Comparison of ENCODE assay signal across 22 mouse cellular contexts in genomic region chr12:7718556-7718955, GRCm38 (mm10).
DNase-seq lines count a peak whose midpoint lies in the region; ATAC-seq lines count a peak whose summit lies in the region.
"Had no signal": no experiment of that assay in that cellular context is flagged by ENCODE, and none has a peak within 500 bp of the region (broad histone marks: within the 10 kb centered on the region; RNA-seq: fewer than 3 reads in every experiment).

No protein-coding gene starts in this region.

- no peaks in the 10 kb centered on the region for H3K27me3 ChIP-seq in forebrain, embryonic 14.5 days (replicated peaks; ENCODE audit: control insufficient read depth, insufficient read depth, low read length)
- H3K27me3 ChIP-seq in forebrain, embryonic 13.5 days: no peaks in the 10 kb centered on the region
- no peaks in the 10 kb centered on the region for H3K27me3 ChIP-seq in neural tube, embryonic 13.5 days
- H3K27me3 ChIP-seq in neural tube, embryonic 15.5 days (replicated peaks): no peaks in the 10 kb centered on the region
- H3K27me3 ChIP-seq: stomach, embryonic 15.5 days had no signal

- no peak overlapping the region for H3K4me3 ChIP-seq in forebrain, embryonic 14.5 days (ENCODE audit: low read depth, low read length)
- H3K4me3 ChIP-seq in forebrain, embryonic 13.5 days: no peak overlapping the region
- H3K4me3 ChIP-seq in neural tube, embryonic 13.5 days: no peak overlapping the region
- no peak overlapping the region for H3K4me3 ChIP-seq in neural tube, embryonic 15.5 days (replicated peaks)
- H3K4me3 ChIP-seq: embryonic facial prominence, embryonic 10.5 days; heart, embryonic 10.5 days; left cerebral cortex, adult 2 months; limb, embryonic 10.5 days; stomach, embryonic 15.5 days had no signal

- no peak for ATAC-seq in forebrain, embryonic 14.5 days
- no peak for ATAC-seq in forebrain, embryonic 13.5 days
- peak; percentile 61; the same call in 1 of the 2 replicates for ATAC-seq in neural tube, embryonic 13.5 days (ENCODE audit: low read depth)
- ATAC-seq in neural tube, embryonic 15.5 days (ENCODE audit: low FRiP score): no peak
- no peak for ATAC-seq in inflammation-experienced regulatory T-cells, adult 6 months
- ATAC-seq: CD4-positive, CD25-positive, alpha-beta regulatory T cell, adult 4 months; intestine, postnatal 0 days; midbrain, embryonic 16.5 days had no signal

- H3K9me3 ChIP-seq in forebrain, embryonic 14.5 days (replicated peaks; ENCODE audit: control insufficient read depth, low read length): no peaks in the 10 kb centered on the region
- H3K9me3 ChIP-seq in forebrain, embryonic 13.5 days (replicated peaks): no peaks in the 10 kb centered on the region
- H3K9me3 ChIP-seq in neural tube, embryonic 13.5 days: no peaks in the 10 kb centered on the region
- no peaks in the 10 kb centered on the region for H3K9me3 ChIP-seq in neural tube, embryonic 15.5 days (replicated peaks)
- H3K9me3 ChIP-seq: embryonic facial prominence, embryonic 10.5 days; heart, embryonic 10.5 days; limb, embryonic 10.5 days; stomach, embryonic 15.5 days had no signal

- 89% methylated on average over 2 of the region's 2 CpGs for WGBS in forebrain, embryonic 14.5 days
- WGBS in forebrain, embryonic 13.5 days: 83% methylated on average over 2 of the region's 2 CpGs
- WGBS in neural tube, embryonic 13.5 days: 65% methylated on average over 2 of the region's 2 CpGs
- WGBS in neural tube, embryonic 15.5 days: 66% methylated on average over 2 of the region's 2 CpGs

- no peak overlapping the region for H3K9ac ChIP-seq in forebrain, embryonic 14.5 days (ENCODE audit: low read length)
- H3K9ac ChIP-seq in forebrain, embryonic 13.5 days: no peak overlapping the region
- no peak overlapping the region for H3K9ac ChIP-seq in neural tube, embryonic 13.5 days
- no peak overlapping the region for H3K9ac ChIP-seq in neural tube, embryonic 15.5 days (replicated peaks)
- H3K9ac ChIP-seq: stomach, embryonic 15.5 days had no signal

- H3K36me3 ChIP-seq in forebrain, embryonic 14.5 days (ENCODE audit: control insufficient read depth, insufficient read depth, low read length): no peaks in the 10 kb centered on the region
- no peaks in the 10 kb centered on the region for H3K36me3 ChIP-seq in forebrain, embryonic 13.5 days (ENCODE audit: poor library complexity, severe bottlenecking)
- H3K36me3 ChIP-seq in neural tube, embryonic 13.5 days: no peaks in the 10 kb centered on the region
- no peaks in the 10 kb centered on the region for H3K36me3 ChIP-seq in neural tube, embryonic 15.5 days
- H3K36me3 ChIP-seq: embryonic facial prominence, embryonic 10.5 days; heart, embryonic 10.5 days; limb, embryonic 10.5 days; stomach, embryonic 15.5 days had no signal

- H3K4me1 ChIP-seq in forebrain, embryonic 14.5 days (ENCODE audit: control insufficient read depth, insufficient read depth, low read length): no peaks in the 10 kb centered on the region
- H3K4me1 ChIP-seq in forebrain, embryonic 13.5 days: no peaks in the 10 kb centered on the region
- H3K4me1 ChIP-seq in neural tube, embryonic 13.5 days (replicated peaks): no peaks in the 10 kb centered on the region
- no peaks in the 10 kb centered on the region for H3K4me1 ChIP-seq in neural tube, embryonic 15.5 days
- H3K4me1 ChIP-seq: embryonic facial prominence, embryonic 10.5 days; heart, embryonic 10.5 days; limb, embryonic 10.5 days; stomach, embryonic 15.5 days had no signal

- peak; percentile 24 for DNase-seq in forebrain, embryonic 14.5 days (ENCODE audit: low spot score)
- peak; percentile 71 to 80 for DNase-seq in layer of hippocampus, adult 18-20 months (ENCODE audit: low spot score in 2 of 2)
- peak; percentile 22 to 72 for DNase-seq in layer of hippocampus, postnatal 14 days (ENCODE audit: low spot score in 2 of 2)
- no peak for DNase-seq in natural killer cell, adult 2 months (ENCODE audit: low spot score in 2 of 2)
- DNase-seq: cerebellum, adult 8-10 months; kidney, postnatal 36 days; liver; thymus, adult 18-20 months; thymus, postnatal 36 days had no signal

- no peak overlapping the region for H3K27ac ChIP-seq in forebrain, embryonic 14.5 days (ENCODE audit: low read depth, low read length)
- H3K27ac ChIP-seq in forebrain, embryonic 13.5 days: no peak overlapping the region
- no peak overlapping the region for H3K27ac ChIP-seq in neural tube, embryonic 13.5 days (replicated peaks)
- no peak overlapping the region for H3K27ac ChIP-seq in neural tube, embryonic 15.5 days (replicated peaks)
- H3K27ac ChIP-seq: embryonic facial prominence, embryonic 10.5 days; heart, embryonic 10.5 days; left cerebral cortex, adult 2 months; limb, embryonic 10.5 days; macrophage; stomach, embryonic 15.5 days had no signal

- no peak overlapping the region for H3K4me2 ChIP-seq in forebrain, embryonic 14.5 days (ENCODE audit: low read length)
- H3K4me2 ChIP-seq in forebrain, embryonic 13.5 days: no peak overlapping the region
- no peak overlapping the region for H3K4me2 ChIP-seq in neural tube, embryonic 13.5 days
- no peak overlapping the region for H3K4me2 ChIP-seq in neural tube, embryonic 15.5 days
- H3K4me2 ChIP-seq: stomach, embryonic 15.5 days had no signal

Comparison
In these comparisons a context has a peak if more than half of its experiments do, and no peak if none do; other contexts are left out.
1. DNase-seq: peak in forebrain, embryonic 14.5 days (single experiment), layer of hippocampus, adult 18-20 months (2 of 2) and layer of hippocampus, postnatal 14 days (2 of 2); none in natural killer cell, adult 2 months (0 of 2).